Mouse (Mus musculus): ENCODE results near the gene Olfr1234. TPM values are rescaled to one million over a fixed set of nuclear protein-coding genes. Genes with fewer than 3 reads are reported as not detected.

Gene Olfr1234
- total and polyA plus RNA-seq, 3 experiments = not detected

GRCm38 (mm10) chr2:89329575-89329974 lies 35.1 kb downstream of the Olfr1234 start, which contains the start of gene Olfr1232:
TSS of gene Olfr1232 (minus strand) at chr2:89329675.
- H3K4me1 ChIP-seq (ENCODE audit: control insufficient read depth in 1 of 2, insufficient read depth in 2 of 2) = no peaks in the 10 kb centered on the region
- H3K4me2 ChIP-seq (ENCODE audit: insufficient read depth, low read depth, poor library complexity, severe bottlenecking) = no peak within 1 kb of the TSS
- in situ Hi-C loops (cut with MboI; ENCODE audit: low pct_ligation_motif_present, low pct_unique_long_range_greater_than_20kb, low sequenced_read_pairs) (no loop called here), dilution Hi-C loops (cut with MboI; ENCODE audit: extremely low pct_ligation_motif_present, extremely low pct_unique_long_range_greater_than_20kb, low sequenced_read_pairs) (no loop called here)
- no peaks in the 10 kb centered on the region for H3K36me3 ChIP-seq (replicated peaks in 1 of 2; ENCODE audit: control insufficient read depth in 1 of 2, insufficient read depth in 1 of 2, low read length in 1 of 2)
- no peak within 1 kb of the TSS for H3K4me3 ChIP-seq (replicated peaks in 1 of 3; ENCODE audit: low read depth in 2 of 3, low read length in 2 of 3, poor library complexity in 1 of 3)
- no peaks in the 10 kb centered on the region for H3K79me2 ChIP-seq (replicated peaks; ENCODE audit: control insufficient read depth, extremely low read depth, insufficient read depth, poor library complexity, severe bottlenecking)
- H3K9ac ChIP-seq (ENCODE audit: insufficient read depth, low read depth) = no peak within 1 kb of the TSS
- DNase-seq (ENCODE audit: extremely low read depth) = no peak
- H3K9me3 ChIP-seq (replicated peaks; ENCODE audit: low read length) = peaks cover 26% of the 10 kb centered on the region
- H3K27ac ChIP-seq (ENCODE audit: insufficient read depth, low read depth) = no peak within 1 kb of the TSS
- no peaks in the 10 kb centered on the region for H3K27me3 ChIP-seq (replicated peaks)
- TF ChIP-seq TCF12 (IDR thresholded peaks at IDR 0.05; ENCODE audit: low read depth, low read length) (no peak), MAZ (IDR thresholded peaks at IDR 0.05; ENCODE audit: low read depth, low read length) (no peak), MAX (IDR thresholded peaks at IDR 0.05; ENCODE audit: low read length) (no peak), POLR2A (IDR thresholded peaks at IDR 0.05; ENCODE audit: low read depth, low read length) (no peak), EP300 (IDR thresholded peaks at IDR 0.05; ENCODE audit: low read length) (no peak), MAFK (IDR thresholded peaks at IDR 0.05; ENCODE audit: insufficient replicate concordance, low read length) (no peak), CTCF (conservative IDR thresholded peaks at IDR 0.05 in 1 of 2, IDR thresholded peaks at IDR 0.05 in 1 of 2; ENCODE audit: low read depth in 2 of 2, low read length in 2 of 2) (no peak), NRF1 (IDR thresholded peaks at IDR 0.05; ENCODE audit: low read depth, low read length) (no peak), RAD21 (IDR thresholded peaks at IDR 0.05; ENCODE audit: low read depth, low read length) (no peak), GABPA (IDR thresholded peaks at IDR 0.05; ENCODE audit: insufficient replicate concordance, low read depth, low read length) (no peak), ZC3H11A (IDR thresholded peaks at IDR 0.05; ENCODE audit: low read depth, low read length) (no peak), CHD1 (IDR thresholded peaks at IDR 0.05; ENCODE audit: low read depth, low read length) (no peak), ZKSCAN1 (IDR thresholded peaks at IDR 0.05; ENCODE audit: borderline replicate concordance, low read depth, low read length) (no peak), JUN (IDR thresholded peaks at IDR 0.05; ENCODE audit: insufficient read depth, low read depth, low read length) (no peak), PAX5 (IDR thresholded peaks at IDR 0.05; ENCODE audit: low read length) (no peak), JUND (conservative IDR thresholded peaks at IDR 0.05; ENCODE audit: low read depth, low read length) (no peak), IRF4 (IDR thresholded peaks at IDR 0.05; ENCODE audit: low read depth, low read length) (no peak)

Other genes starting within 250 kb of the Olfr1234 start
Only the 20 nearest of the 21 such genes appear.
- not detected in 2 replicates for gene Olfr1221, start 247.6 kb downstream of the Olfr1234 start, total RNA-seq (2012; rRNA removed)
- not detected in 2 replicates for gene Olfr1221, start 247.6 kb downstream of the Olfr1234 start, total RNA-seq (2014; rRNA removed)
- gene Olfr1221, start 247.6 kb downstream of the Olfr1234 start, polyA plus RNA-seq (2012; ENCODE audit: insufficient read length, low read depth) = not detected in 2 replicates
- gene Olfr1222, start 231.8 kb downstream of the Olfr1234 start, total RNA-seq (2012; rRNA removed) = not detected in 2 replicates
- not detected in 2 replicates for gene Olfr1222, start 231.8 kb downstream of the Olfr1234 start, total RNA-seq (2014; rRNA removed)
- not detected in 2 replicates for gene Olfr1222, start 231.8 kb downstream of the Olfr1234 start, polyA plus RNA-seq (2012; ENCODE audit: insufficient read length, low read depth)
- not detected in 2 replicates for gene Olfr1223, start 213.3 kb downstream of the Olfr1234 start, total RNA-seq (2012; rRNA removed)
- gene Olfr1223, start 213.3 kb downstream of the Olfr1234 start, total RNA-seq (2014; rRNA removed) = not detected in 2 replicates
- not detected in 2 replicates for gene Olfr1223, start 213.3 kb downstream of the Olfr1234 start, polyA plus RNA-seq (2012; ENCODE audit: insufficient read length, low read depth)
- gene Olfr1224-ps1, start 200.8 kb downstream of the Olfr1234 start, total RNA-seq (2012; rRNA removed) = not detected in 2 replicates
- gene Olfr1224-ps1, start 200.8 kb downstream of the Olfr1234 start, total RNA-seq (2014; rRNA removed) = not detected in 2 replicates
- not detected in 2 replicates for gene Olfr1224-ps1, start 200.8 kb downstream of the Olfr1234 start, polyA plus RNA-seq (2012; ENCODE audit: insufficient read length, low read depth)
- not detected in 2 replicates for gene Olfr1225, start 190.2 kb downstream of the Olfr1234 start, total RNA-seq (2012; rRNA removed)
- not detected in 2 replicates for gene Olfr1225, start 190.2 kb downstream of the Olfr1234 start, total RNA-seq (2014; rRNA removed)
- not detected in 2 replicates for gene Olfr1225, start 190.2 kb downstream of the Olfr1234 start, polyA plus RNA-seq (2012; ENCODE audit: insufficient read length, low read depth)
- gene Olfr1226, start 164.8 kb downstream of the Olfr1234 start, total RNA-seq (2012; rRNA removed) = not detected in 2 replicates
- not detected in 2 replicates for gene Olfr1226, start 164.8 kb downstream of the Olfr1234 start, total RNA-seq (2014; rRNA removed)
- not detected in 2 replicates for gene Olfr1226, start 164.8 kb downstream of the Olfr1234 start, polyA plus RNA-seq (2012; ENCODE audit: insufficient read length, low read depth)
- gene Olfr1228, start 110.8 kb downstream of the Olfr1234 start, total RNA-seq (2012; rRNA removed) = not detected in 2 replicates
- gene Olfr1228, start 110.8 kb downstream of the Olfr1234 start, total RNA-seq (2014; rRNA removed) = not detected in 2 replicates
- not detected in 2 replicates for gene Olfr1228, start 110.8 kb downstream of the Olfr1234 start, polyA plus RNA-seq (2012; ENCODE audit: insufficient read length, low read depth)
- gene Olfr1229, start 76.9 kb downstream of the Olfr1234 start, total RNA-seq (2012; rRNA removed) = not detected in 2 replicates
- gene Olfr1229, start 76.9 kb downstream of the Olfr1234 start, total RNA-seq (2014; rRNA removed) = not detected in 2 replicates
- gene Olfr1229, start 76.9 kb downstream of the Olfr1234 start, polyA plus RNA-seq (2012; ENCODE audit: insufficient read length, low read depth) = not detected in 2 replicates
- not detected in 2 replicates for gene Olfr1230, start 67.6 kb downstream of the Olfr1234 start, total RNA-seq (2012; rRNA removed)
- not detected in 2 replicates for gene Olfr1230, start 67.6 kb downstream of the Olfr1234 start, total RNA-seq (2014; rRNA removed)
- gene Olfr1230, start 67.6 kb downstream of the Olfr1234 start, polyA plus RNA-seq (2012; ENCODE audit: insufficient read length, low read depth) = not detected in 2 replicates
- not detected in 2 replicates for gene Olfr1231, start 57.8 kb downstream of the Olfr1234 start, total RNA-seq (2012; rRNA removed)
- not detected in 2 replicates for gene Olfr1231, start 57.8 kb downstream of the Olfr1234 start, total RNA-seq (2014; rRNA removed)
- gene Olfr1231, start 57.8 kb downstream of the Olfr1234 start, polyA plus RNA-seq (2012; ENCODE audit: insufficient read length, low read depth) = not detected in 2 replicates
- gene Olfr1232, start 35.2 kb downstream of the Olfr1234 start, total RNA-seq (2012; rRNA removed) = not detected in 2 replicates
- not detected in 2 replicates for gene Olfr1232, start 35.2 kb downstream of the Olfr1234 start, total RNA-seq (2014; rRNA removed)
- gene Olfr1232, start 35.2 kb downstream of the Olfr1234 start, polyA plus RNA-seq (2012; ENCODE audit: insufficient read length, low read depth) = not detected in 2 replicates
- not detected in 2 replicates for gene Olfr1233, start 22.5 kb downstream of the Olfr1234 start, total RNA-seq (2012; rRNA removed)
- gene Olfr1233, start 22.5 kb downstream of the Olfr1234 start, total RNA-seq (2014; rRNA removed) = not detected in 2 replicates
- gene Olfr1233, start 22.5 kb downstream of the Olfr1234 start, polyA plus RNA-seq (2012; ENCODE audit: insufficient read length, low read depth) = not detected in 2 replicates
- gene Olfr1238, start 44.8 kb upstream of the Olfr1234 start, total RNA-seq (2012; rRNA removed) = not detected in 2 replicates
- gene Olfr1238, start 44.8 kb upstream of the Olfr1234 start, total RNA-seq (2014; rRNA removed) = not detected in 2 replicates
- gene Olfr1238, start 44.8 kb upstream of the Olfr1234 start, polyA plus RNA-seq (2012; ENCODE audit: insufficient read length, low read depth) = not detected in 2 replicates
- not detected in 2 replicates for gene Olfr1239, start 55.5 kb upstream of the Olfr1234 start, total RNA-seq (2012; rRNA removed)
- not detected in 2 replicates for gene Olfr1239, start 55.5 kb upstream of the Olfr1234 start, total RNA-seq (2014; rRNA removed)
- not detected in 2 replicates for gene Olfr1239, start 55.5 kb upstream of the Olfr1234 start, polyA plus RNA-seq (2012; ENCODE audit: insufficient read length, low read depth)
- gene Olfr1240, start 78.1 kb upstream of the Olfr1234 start, total RNA-seq (2012; rRNA removed) = not detected in 2 replicates
- gene Olfr1240, start 78.1 kb upstream of the Olfr1234 start, total RNA-seq (2014; rRNA removed) = not detected in 2 replicates
- gene Olfr1240, start 78.1 kb upstream of the Olfr1234 start, polyA plus RNA-seq (2012; ENCODE audit: insufficient read length, low read depth) = not detected in 2 replicates
- gene Olfr1241, start 122.3 kb upstream of the Olfr1234 start, total RNA-seq (2012; rRNA removed) = not detected in 2 replicates
- gene Olfr1241, start 122.3 kb upstream of the Olfr1234 start, total RNA-seq (2014; rRNA removed) = not detected in 2 replicates
- gene Olfr1241, start 122.3 kb upstream of the Olfr1234 start, polyA plus RNA-seq (2012; ENCODE audit: insufficient read length, low read depth) = not detected in 2 replicates
- gene Olfr1242, start 133.5 kb upstream of the Olfr1234 start, total RNA-seq (2012; rRNA removed) = not detected in 2 replicates
- gene Olfr1242, start 133.5 kb upstream of the Olfr1234 start, total RNA-seq (2014; rRNA removed) = not detected in 2 replicates
- not detected in 2 replicates for gene Olfr1242, start 133.5 kb upstream of the Olfr1234 start, polyA plus RNA-seq (2012; ENCODE audit: insufficient read length, low read depth)
- gene Olfr1243, start 166.6 kb upstream of the Olfr1234 start, total RNA-seq (2012; rRNA removed) = not detected in 2 replicates
- not detected in 2 replicates for gene Olfr1243, start 166.6 kb upstream of the Olfr1234 start, total RNA-seq (2014; rRNA removed)
- gene Olfr1243, start 166.6 kb upstream of the Olfr1234 start, polyA plus RNA-seq (2012; ENCODE audit: insufficient read length, low read depth) = not detected in 2 replicates
- not detected in 2 replicates for gene Olfr1245, start 213.6 kb upstream of the Olfr1234 start, total RNA-seq (2012; rRNA removed)
- gene Olfr1245, start 213.6 kb upstream of the Olfr1234 start, total RNA-seq (2014; rRNA removed) = not detected in 2 replicates
- not detected in 2 replicates for gene Olfr1245, start 213.6 kb upstream of the Olfr1234 start, polyA plus RNA-seq (2012; ENCODE audit: insufficient read length, low read depth)
- not detected in 2 replicates for gene Olfr1246, start 228.3 kb upstream of the Olfr1234 start, total RNA-seq (2012; rRNA removed)
- gene Olfr1246, start 228.3 kb upstream of the Olfr1234 start, total RNA-seq (2014; rRNA removed) = not detected in 2 replicates
- gene Olfr1246, start 228.3 kb upstream of the Olfr1234 start, polyA plus RNA-seq (2012; ENCODE audit: insufficient read length, low read depth) = not detected in 2 replicates

Data from CH12.LX (cell line).